Mouse (Mus musculus) lung, postnatal 25 days (tissue): Measurements from ENCODE around the gene 1190005I06Rik.
A peak's percentile ranks its signal among the peaks of the same experiment; 100 is the strongest.

ENCODE experiments used
- DNase-seq: peaks from one replicate; pipeline ENCODE4 v3.0.0; 2022; ENCODE audit warnings: low spot score

1190005I06Rik gene

DNA sequence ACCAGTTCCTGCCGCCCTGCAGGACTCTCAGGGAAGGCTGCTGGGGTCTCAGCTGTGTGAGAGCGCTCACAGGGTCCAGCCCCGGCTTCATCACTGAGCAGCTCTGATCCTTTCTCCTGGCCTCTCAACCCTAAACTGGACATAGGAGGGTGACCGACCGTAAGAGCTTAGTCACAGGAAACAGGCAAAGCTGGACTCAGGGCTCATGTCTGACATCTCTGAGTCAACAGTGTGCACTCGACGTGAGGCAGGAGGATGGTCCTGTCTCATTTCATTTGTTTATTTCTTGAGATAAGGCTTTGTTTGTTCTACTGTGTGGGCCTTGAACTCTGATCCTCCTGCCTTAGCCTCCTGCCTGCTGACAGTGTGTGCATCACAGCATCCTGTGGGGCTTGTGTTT, 27.0 kb downstream of the 1190005I06Rik start:
- no peak for DNase-seq

GRCm38 (mm10) chr8:120619235-120620180, 27.9 kb downstream of the 1190005I06Rik start:
- peak; percentile 31 for DNase-seq

DNA sequence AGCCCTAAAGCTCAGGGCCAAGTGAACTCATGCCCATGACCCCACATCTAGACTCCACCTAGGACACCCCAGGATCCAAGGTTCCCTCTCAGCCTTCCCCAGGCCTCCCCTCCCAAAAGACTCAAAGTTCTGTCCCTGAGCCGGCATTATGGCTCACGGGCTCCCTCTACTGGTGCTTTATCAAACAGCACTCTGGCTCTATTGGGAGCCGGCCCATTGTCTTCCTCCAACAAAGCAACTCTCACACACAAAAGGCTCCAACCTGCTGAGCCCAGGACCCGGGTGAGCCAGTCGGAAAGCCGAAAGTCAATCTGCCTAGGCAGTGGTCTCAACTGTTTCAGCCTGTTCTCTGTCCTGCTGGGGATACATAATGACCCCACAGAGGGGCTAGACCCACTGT, 29.3 kb downstream of the 1190005I06Rik start:
- DNase-seq = peak; percentile 59

DNA sequence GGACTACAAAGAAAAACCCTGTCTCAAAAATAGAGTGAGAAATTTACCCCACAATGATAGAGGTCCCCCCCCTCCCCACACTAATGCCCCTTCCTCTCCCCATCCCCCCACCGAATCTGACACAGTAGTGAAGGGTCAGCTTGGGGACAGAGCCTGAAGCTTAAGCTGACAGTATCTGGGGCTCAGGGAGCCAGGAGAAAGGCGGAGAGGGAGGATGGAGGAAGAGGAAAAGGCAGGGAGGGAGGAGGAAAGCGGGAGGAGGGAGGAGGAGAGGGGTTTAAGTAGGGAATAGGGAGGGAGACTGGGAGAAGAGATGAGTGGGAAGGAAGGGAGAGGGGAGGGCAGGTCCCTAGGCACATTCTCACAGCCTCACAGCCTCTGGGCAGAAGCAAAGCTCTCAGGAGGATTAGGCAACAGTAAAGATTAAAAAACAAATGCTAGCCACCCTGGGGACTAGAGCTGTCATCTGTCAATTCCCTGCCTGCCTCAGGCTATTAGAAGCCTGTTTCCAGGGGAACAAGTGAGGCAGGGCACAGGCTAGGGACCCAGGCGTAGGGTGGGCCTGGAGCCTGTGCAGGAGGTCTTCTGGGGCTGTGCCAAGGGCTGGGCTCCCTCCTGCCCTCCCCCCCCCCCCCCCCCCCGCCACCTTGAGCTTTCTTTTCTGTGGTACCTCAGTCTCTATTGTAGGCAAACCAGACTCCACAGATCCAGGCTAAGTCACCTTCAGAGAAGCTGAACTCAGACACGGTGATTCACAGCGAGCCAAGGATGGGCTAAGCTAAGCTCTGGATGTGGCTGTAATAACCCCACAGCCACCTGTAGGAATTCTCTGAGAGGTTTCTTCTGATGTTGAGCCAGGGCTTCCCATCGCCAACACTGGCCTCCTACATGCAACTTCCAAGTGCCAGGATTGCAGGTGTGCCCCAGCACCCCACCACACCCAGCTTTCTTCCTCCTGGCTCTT, 30.5 kb downstream of the 1190005I06Rik start:
- DNase-seq = no peak

DNA sequence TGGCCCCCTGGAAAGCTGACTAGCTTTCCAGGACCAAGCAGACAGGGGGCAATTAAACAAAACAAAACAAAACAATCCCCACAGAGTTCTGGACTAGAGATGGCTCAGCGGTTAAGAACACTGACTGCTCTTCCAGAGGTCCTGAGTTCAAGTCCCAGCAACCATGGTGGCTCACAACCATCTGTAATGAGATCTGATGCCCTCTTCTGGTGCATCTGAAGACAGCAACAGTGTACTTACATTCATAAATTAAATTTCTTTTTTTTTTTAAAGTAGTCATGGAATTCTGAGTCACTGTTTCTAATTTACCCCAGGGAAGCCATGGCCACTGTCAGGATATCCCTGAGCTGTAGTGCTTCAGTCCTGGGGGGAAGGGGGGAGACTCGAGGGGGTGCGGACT, 32.9 kb downstream of the 1190005I06Rik start:
- DNase-seq = no peak

GRCm38 (mm10) chr8:120610824-120611223, 36.6 kb downstream of the 1190005I06Rik start:
- DNase-seq = no peak

GRCm38 (mm10) chr8:120607885-120608284, 39.5 kb downstream of the 1190005I06Rik start:
- DNase-seq = peak; percentile 69

- DNase-seq = no peak
Observed at GRCm38 (mm10) chr8:120607460-120607859, 40.0 kb downstream of the 1190005I06Rik start.

DNA sequence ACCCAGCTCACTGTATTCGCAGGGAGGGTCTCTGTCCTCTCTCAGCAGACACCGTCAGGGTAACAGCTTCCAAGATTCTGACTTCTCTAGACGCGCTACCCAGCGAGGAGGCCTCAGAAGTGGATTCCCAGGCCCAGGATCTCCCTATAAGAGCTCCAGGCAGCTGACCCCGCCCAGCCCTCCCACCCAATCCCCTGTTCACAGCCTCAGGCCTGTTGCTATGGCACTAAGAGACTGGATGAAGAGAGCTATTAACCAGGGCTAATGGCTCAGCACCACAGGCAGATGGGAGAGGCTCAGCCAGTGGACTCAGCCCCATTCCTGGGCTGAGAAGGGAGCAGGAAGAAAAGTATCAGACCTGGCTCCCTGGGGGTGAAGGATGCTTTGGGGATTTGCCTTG, 44.8 kb downstream of the 1190005I06Rik start:
- no peak for DNase-seq

DNA sequence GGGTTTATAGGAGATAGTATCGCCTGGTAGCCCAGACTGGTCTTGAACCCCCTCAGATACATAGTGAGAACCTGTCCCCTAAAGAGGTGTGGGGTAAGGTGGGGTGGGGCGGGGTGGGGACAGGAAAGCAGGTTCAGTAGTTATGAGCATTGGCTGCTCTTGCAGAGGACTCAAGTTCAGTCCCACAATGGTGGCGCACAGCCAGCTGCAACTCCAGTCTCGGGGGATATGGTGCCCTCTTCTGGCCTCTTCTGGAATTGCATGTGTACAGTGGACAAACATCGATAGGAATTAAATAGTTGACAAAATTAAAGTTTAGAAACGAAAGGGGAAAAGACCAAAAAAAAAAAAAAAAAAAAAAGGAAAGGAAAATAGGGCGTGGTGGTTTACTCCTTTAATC, 47.9 kb downstream of the 1190005I06Rik start:
- peak; percentile 82 for DNase-seq

- no peak for DNase-seq
Observed at GRCm38 (mm10) chr8:120598579-120598978, 48.9 kb downstream of the 1190005I06Rik start.

GRCm38 (mm10) chr8:120595963-120596362, 51.5 kb downstream of the 1190005I06Rik start:
- peak; percentile 35 for DNase-seq

GRCm38 (mm10) chr8:120594571-120594970, 52.9 kb downstream of the 1190005I06Rik start:
- DNase-seq = no peak

GRCm38 (mm10) chr8:120591587-120592292, 55.7 kb downstream of the 1190005I06Rik start:
- peak; percentile 26 for DNase-seq

DNA sequence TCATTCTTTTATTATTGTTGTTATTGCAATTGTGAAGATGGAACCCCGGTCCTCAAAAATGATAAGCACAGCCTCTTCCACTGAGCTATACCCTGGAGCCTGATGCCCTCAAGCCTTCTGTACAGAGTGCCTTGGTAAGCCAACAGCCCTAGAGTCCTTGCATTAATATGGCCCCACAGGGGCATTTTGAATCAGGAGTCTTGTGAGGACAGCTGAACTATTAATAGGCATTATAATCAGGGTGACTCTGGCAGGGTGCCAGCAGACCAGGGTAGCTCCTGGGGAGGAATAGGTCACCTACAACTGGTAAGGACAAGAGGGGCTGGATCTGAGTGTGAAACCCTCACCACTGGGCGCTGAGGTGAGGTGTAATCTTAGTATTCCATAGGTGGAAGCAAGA, 57.5 kb downstream of the 1190005I06Rik start:
- DNase-seq = no peak

GRCm38 (mm10) chr8:120588908-120589771, 58.3 kb downstream of the 1190005I06Rik start, which contains the start of gene Gins2:
TSS of gene Gins2 (minus strand) at chr8:120589304.
- DNase-seq = peak; percentile 100

DNA sequence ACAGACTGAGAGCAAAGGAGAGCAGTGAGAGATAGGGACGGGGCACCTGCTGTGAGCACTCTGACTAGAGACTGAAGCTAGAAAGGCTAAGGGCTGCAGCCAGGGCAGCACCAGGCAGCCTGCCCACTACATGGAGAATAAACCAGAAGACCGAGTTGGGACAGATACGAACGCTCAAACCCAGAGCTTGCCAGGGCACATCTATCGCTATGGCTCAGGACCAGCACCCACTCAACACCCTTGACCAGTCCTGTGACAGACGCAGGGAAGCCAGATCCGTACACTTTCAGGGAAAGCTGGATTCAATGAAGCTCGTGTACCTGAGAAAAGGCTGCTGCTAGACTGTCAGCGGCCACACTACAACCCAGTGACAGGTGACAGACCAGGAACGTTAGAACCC, 61.9 kb downstream of the 1190005I06Rik start:
- no peak for DNase-seq

- no peak for DNase-seq
Observed at GRCm38 (mm10) chr8:120581811-120582210, 65.6 kb downstream of the 1190005I06Rik start.

GRCm38 (mm10) chr8:120581329-120581728, 66.1 kb downstream of the 1190005I06Rik start:
- DNase-seq = no peak

DNA sequence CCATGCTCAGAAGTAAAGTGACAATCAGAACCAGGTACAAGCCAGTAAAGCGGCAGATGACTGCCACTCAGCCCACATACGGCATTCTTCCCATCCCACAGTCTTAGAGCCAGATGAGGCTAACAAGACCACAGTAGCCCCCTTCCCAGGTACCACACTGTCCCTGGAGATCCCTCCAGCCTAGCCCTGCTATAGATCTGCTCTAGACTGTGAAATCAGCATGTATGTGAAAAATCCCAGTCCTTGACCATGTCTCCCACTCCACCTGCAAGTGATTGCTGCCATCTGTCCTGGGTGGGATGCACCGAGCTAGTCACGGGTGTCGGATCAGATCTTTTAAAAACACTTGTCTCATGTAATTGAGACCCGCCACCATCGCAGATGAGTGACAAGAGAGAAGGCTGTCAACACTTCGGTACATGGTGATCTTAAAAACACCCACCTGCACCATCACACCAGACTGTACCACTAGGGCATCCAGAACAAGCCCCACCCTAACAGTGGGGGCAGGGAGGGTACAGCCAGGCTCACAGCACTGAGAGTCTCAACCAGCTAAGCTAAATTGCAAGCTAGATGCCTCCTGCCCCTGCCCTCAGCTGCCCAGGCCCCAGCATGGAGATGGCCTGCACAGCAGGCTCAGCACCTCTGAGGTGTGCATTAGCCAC, 67.0 kb downstream of the 1190005I06Rik start:
- DNase-seq = no peak
